Mouse (Mus musculus): ENCODE measurements at regions not wholly inside any gene's neighbourhood (a gene's known extent, or its start where the extent isn't known, plus 50 kb on each side); places are given as distances from the start of the nearest gene placed in this dataset.

DNA sequence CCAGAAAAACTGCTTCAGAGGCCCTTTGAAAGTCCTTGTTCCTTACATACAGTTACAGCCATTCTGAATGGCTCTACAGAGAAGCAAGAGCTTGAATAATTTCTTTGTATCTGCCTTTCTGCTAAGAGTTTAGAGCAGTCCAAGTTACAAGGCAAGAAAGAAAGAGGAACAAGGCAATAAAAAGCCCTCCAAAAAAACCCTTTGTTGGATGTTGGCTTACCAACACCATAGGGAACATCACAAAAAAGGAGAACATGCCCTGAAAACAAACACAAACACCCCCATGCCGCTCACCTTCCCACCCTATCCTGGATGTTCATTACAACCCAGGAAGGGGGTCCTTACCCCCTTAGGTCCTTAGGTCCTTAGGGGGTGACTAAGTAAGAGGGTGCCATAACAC, 359.2 kb upstream of the Gcfc2 start:
- no peak for DNase-seq (ENCODE audit: low spot score in 2 of 2)

- DNase-seq (ENCODE audit: low spot score in 2 of 2): no peak
Measured at GRCm38 (mm10) chr6:81586441-81587117, 336.9 kb upstream of the Gcfc2 start.

GRCm38 (mm10) chr6:81589727-81590126, 333.7 kb upstream of the Gcfc2 start:
- DNase-seq (ENCODE audit: low spot score in 2 of 2): no peak

GRCm38 (mm10) chr6:81595926-81596325, 327.5 kb upstream of the Gcfc2 start:
- DNase-seq (ENCODE audit: low spot score in 2 of 2): no peak

GRCm38 (mm10) chr6:81608637-81609036, 314.8 kb upstream of the Gcfc2 start:
- DNase-seq (ENCODE audit: low spot score in 2 of 2): no peak

- DNase-seq (ENCODE audit: low spot score in 2 of 2): no peak
Measured at GRCm38 (mm10) chr6:81611980-81612379, 311.5 kb upstream of the Gcfc2 start.

DNA sequence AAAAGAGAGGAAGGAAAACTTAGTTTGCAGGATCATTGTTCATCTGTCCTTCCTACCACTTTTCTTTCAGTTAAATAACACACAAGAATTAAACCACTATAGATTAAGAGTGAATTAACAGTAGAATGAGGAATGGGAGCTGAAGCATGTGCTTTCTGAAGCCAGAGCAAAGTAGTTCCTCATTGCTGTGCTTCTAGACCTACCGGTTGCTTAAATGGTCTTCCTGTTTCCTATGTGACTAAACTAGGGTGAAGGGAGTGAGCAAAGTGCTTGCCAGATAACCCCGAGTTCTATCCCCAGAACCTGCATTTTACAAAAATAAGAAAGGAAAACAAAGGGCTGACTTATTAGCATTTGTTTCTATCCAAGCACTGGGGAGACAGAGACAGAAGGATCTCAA, 305.5 kb upstream of the Gcfc2 start:
- DNase-seq (ENCODE audit: low spot score in 2 of 2): no peak

- no peak for DNase-seq (ENCODE audit: low spot score in 2 of 2)
Measured at GRCm38 (mm10) chr6:81621028-81621427, 302.4 kb upstream of the Gcfc2 start.

DNA sequence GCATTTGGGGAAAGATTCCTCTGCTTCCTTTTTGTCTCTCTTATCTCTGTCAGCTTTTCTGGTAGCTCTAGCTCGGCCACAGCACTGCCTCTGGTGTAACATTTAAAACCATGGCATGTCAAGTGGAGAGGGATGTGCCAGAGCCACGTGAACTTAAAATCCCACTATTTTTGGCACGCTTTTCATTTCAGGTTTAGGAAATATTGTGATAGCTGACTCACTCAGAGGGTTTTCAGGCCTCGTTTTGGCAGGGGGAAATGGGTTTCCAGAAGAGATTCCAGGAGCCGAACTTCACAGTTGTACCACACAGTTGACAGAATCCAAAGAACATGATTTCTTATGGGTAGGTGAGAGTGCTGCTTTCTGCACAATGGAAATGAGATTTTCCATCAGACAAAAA, 300.8 kb upstream of the Gcfc2 start:
- peak; percentile 14 to 22 for DNase-seq (ENCODE audit: low spot score in 2 of 2)

DNA sequence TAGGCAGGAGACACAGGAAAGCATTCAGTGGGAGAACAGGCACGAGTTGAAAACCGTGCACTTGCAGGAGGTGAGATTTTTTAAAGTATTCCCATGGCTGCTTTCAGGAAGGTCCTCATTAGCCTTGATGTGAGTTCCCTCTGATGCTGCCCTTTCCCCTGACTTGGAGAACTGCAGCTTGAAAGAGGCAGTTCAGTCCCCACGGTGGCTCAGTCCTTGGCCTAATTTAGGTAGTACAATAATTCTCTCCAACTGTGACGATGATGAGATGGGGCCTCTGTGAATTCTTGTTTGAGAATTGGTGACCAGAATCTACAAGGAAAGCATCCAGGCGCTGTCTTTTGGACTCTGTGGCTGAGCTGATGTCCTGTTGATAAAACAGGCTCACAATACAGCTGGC, 298.5 kb upstream of the Gcfc2 start:
- DNase-seq (ENCODE audit: low spot score in 2 of 2): no peak

GRCm38 (mm10) chr6:81633586-81633985, 289.9 kb upstream of the Gcfc2 start:
- DNase-seq (ENCODE audit: low spot score in 2 of 2): no peak

- no peak for DNase-seq (ENCODE audit: low spot score in 2 of 2)
Measured at GRCm38 (mm10) chr6:81647615-81648375, 275.7 kb upstream of the Gcfc2 start.

DNA sequence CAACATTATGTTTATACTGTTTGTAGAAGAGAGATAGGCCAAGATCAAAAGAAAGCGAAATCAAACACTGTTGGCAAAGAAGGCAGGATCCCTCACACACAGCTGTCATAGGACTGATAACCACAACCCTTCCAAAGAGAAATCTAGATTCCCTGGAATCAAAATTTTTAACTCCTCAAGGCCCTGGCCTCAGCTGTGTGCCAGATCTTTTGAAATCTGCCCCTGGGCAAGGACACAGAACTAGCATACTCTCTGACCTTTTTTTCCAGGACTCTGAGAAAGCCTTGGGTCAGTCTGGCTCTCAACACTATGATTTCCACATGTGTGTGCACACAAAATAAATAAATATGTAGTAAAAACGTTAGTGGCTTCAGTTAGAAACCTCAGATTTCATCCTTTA, 271.6 kb upstream of the Gcfc2 start:
- no peak for DNase-seq (ENCODE audit: low spot score in 2 of 2)

GRCm38 (mm10) chr6:81655205-81655604, 268.3 kb upstream of the Gcfc2 start:
- DNase-seq (ENCODE audit: low spot score in 2 of 2): no peak

- DNase-seq (ENCODE audit: low spot score in 2 of 2): peak; percentile 9 to 15
Measured at GRCm38 (mm10) chr6:81660478-81661395, 262.7 kb upstream of the Gcfc2 start.

GRCm38 (mm10) chr6:81668944-81669343, 254.5 kb upstream of the Gcfc2 start:
- no peak for DNase-seq (ENCODE audit: low spot score in 2 of 2)

GRCm38 (mm10) chr6:81673316-81673715, 250.2 kb upstream of the Gcfc2 start:
- no peak for DNase-seq (ENCODE audit: low spot score in 2 of 2)

DNA sequence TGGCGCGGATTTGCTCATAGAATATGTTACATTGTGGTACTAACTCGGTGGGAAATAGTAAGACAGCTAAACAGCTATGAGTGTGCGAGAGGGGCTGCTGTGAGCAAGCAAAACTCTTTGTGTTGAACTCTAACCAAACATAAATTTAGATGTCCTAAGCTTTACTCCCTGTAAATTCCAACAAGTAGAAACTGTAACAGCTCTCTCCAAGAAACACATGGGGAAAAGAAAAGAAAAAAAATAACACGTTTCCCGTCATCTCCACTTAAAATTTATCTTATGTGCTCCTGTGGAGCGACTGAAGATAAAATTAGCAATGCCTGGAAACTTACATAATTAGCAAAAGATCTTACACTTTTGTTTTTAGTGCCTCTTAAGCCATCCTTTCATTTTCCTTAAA, 226.2 kb upstream of the Gcfc2 start:
- DNase-seq (ENCODE audit: low spot score in 2 of 2): no peak

- no peak for DNase-seq (ENCODE audit: low spot score in 2 of 2)
Measured at GRCm38 (mm10) chr6:81698173-81698572, 225.3 kb upstream of the Gcfc2 start.

GRCm38 (mm10) chr6:81714867-81715266, 208.6 kb upstream of the Gcfc2 start:
- peak in 1 of 2 experiments; percentile 9 for DNase-seq (ENCODE audit: low spot score in 2 of 2)

DNA sequence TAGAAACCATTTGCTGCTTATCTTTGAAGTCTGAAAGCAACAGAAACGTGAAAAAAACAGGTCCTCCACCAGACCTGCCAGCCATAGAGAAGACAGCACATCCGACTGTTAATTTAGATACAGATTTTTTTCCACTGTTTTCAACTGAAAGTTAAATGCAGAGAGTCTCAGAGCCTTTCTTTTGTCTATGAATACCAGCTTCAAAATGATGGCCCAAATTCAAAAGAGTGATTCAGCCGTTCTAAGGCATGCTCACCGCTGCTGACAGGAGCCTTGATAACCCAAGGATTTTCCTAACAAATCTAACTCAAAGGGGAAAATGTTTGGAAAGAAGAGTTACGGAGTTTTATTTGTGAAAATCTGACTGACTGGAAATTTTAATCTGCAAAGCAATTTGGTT, 207.1 kb upstream of the Gcfc2 start:
- no peak for DNase-seq (ENCODE audit: low spot score in 2 of 2)
